Mouse (Mus musculus) neural tube, embryonic 14.5 days (tissue): ENCODE results near the gene Hivep3. TPM values are rescaled to one million over a fixed set of nuclear protein-coding genes. Genes with fewer than 3 reads are reported as not detected.

Source experiments
- ATAC-seq: fragments of 200-750 bp; cut with Nextera tagmentation; 2 replicates; pipeline ENCODE4 v1.8.0; 2017; ENCODE audit warnings: low read depth, mild to moderate bottlenecking, moderate TSS enrichment, moderate library complexity
- H3K27ac ChIP-seq: fragments of 300-500 bp; sonication (generic); 2 replicates; pipeline ENCODE4 v1.5.1; 2014; ENCODE audit warnings: low read depth, mild to moderate bottlenecking, control low read depth, low read length, moderate library complexity, mixed read lengths
- H3K27me3 ChIP-seq: fragments of 300-500 bp; sonication (generic); 2 replicates; pipeline ENCODE4 v1.6.1; 2014; ENCODE audit warnings: low read length; ENCODE audit not compliant: control insufficient read depth, insufficient read depth
- H3K36me3 ChIP-seq: fragments of 300-500 bp; sonication (generic); 2 replicates; pipeline ENCODE4 v1.6.1; 2014; ENCODE audit warnings: low read length, mixed read lengths; ENCODE audit not compliant: control insufficient read depth, insufficient read depth
- H3K4me1 ChIP-seq: fragments of 300-500 bp; sonication (generic); 2 replicates; pipeline ENCODE4 v1.6.1; 2014; ENCODE audit warnings: low read length; ENCODE audit not compliant: control insufficient read depth, insufficient read depth
- H3K4me2 ChIP-seq: fragments of 300-500 bp; sonication (generic); 2 replicates; pipeline ENCODE4 v1.6.1; 2014; ENCODE audit warnings: mild to moderate bottlenecking, low read depth, low read length, control low read depth
- H3K4me3 ChIP-seq: fragments of 300-500 bp; sonication (generic); 2 replicates; pipeline ENCODE4 v1.5.1; 2014; ENCODE audit warnings: low read depth, low read length, control low read depth, mixed read lengths
- H3K9ac ChIP-seq: fragments of 300-500 bp; sonication (generic); replicated peaks from 2 replicates; pipeline ENCODE4 v1.6.1; 2014; ENCODE audit warnings: low read depth, mild to moderate bottlenecking, control low read depth, low read length, mixed read lengths
- H3K9me3 ChIP-seq: fragments of 300-500 bp; sonication (generic); 2 replicates; pipeline ENCODE4 v1.6.1; 2016; ENCODE audit warnings: low read length; ENCODE audit not compliant: control insufficient read depth
- WGBS: fragments of 180-500 bp; shearing (Covaris S2); extraction: QIAGEN DNeasy Blood & Tissue Kit; methylation state at CpG from one replicate; pipeline ENCODE4 v1.1.7; 2014; 5-methylcytosine and 5-hydroxymethylcytosine counted together
- polyA plus RNA-seq: library from polyadenylated mRNA; unstranded; fragments of >200 nt; fragmentation: Nextera tagmentation; extraction: Ambion mirVana; gene quantifications from 2 replicates; pipeline ENCODE4 v1.2.1, GENCODE M21; 2014

Gene Hivep3
- polyA plus RNA-seq, 1 experiment from 2014 or later, result 23.9 TPM

GRCm38 (mm10) chr4:119915069-119915468 lies 181.5 kb downstream of the Hivep3 start:
- H3K9me3 ChIP-seq, result no peaks in the 10 kb centered on the region
- no peaks in the 10 kb centered on the region for H3K4me1 ChIP-seq
- no peak overlapping the region for H3K4me3 ChIP-seq
- H3K4me2 ChIP-seq, result no peak overlapping the region
- no peak overlapping the region for H3K27ac ChIP-seq
- no peak for ATAC-seq
- no peaks in the 10 kb centered on the region for H3K27me3 ChIP-seq
- 85% methylated on average over 2 of the region's 2 CpGs for WGBS
- H3K9ac ChIP-seq, result no peak overlapping the region
- H3K36me3 ChIP-seq, result no peaks in the 10 kb centered on the region

- WGBS, result 73% methylated on average over 7 of the region's 7 CpGs
- Histone ChIP-seq H3K4me3 (no peak overlapping the region), H3K9ac (no peak overlapping the region), H3K36me3 (no peaks in the 10 kb centered on the region), H3K4me1 (no peaks in the 10 kb centered on the region), H3K27me3 (no peaks in the 10 kb centered on the region), H3K9me3 (no peaks in the 10 kb centered on the region), H3K27ac (no peak overlapping the region), H3K4me2 (no peak overlapping the region)
- no peak for ATAC-seq
These were observed 183.9 kb downstream of the Hivep3 start for GRCm38 (mm10) chr4:119917502-119917901.

- ATAC-seq, result no peak
- WGBS, result 76% methylated on average over 5 of the region's 5 CpGs
- no peak overlapping the region for H3K27ac ChIP-seq
- no peaks in the 10 kb centered on the region for H3K27me3 ChIP-seq
- no peaks in the 10 kb centered on the region for H3K36me3 ChIP-seq
- no peak overlapping the region for H3K4me3 ChIP-seq
- no peak overlapping the region for H3K9ac ChIP-seq
- H3K9me3 ChIP-seq, result no peaks in the 10 kb centered on the region
- no peaks in the 10 kb centered on the region for H3K4me1 ChIP-seq
- no peak overlapping the region for H3K4me2 ChIP-seq
These were observed 185.8 kb downstream of the Hivep3 start for GRCm38 (mm10) chr4:119919349-119919748.

GRCm38 (mm10) chr4:119921022-119921717 lies 187.6 kb downstream of the Hivep3 start:
- Histone ChIP-seq H3K4me2 (no peak overlapping the region), H3K9me3 (no peaks in the 10 kb centered on the region), H3K4me1 (no peaks in the 10 kb centered on the region), H3K36me3 (no peaks in the 10 kb centered on the region), H3K27ac (no peak overlapping the region), H3K9ac (no peak overlapping the region), H3K4me3 (no peak overlapping the region), H3K27me3 (no peaks in the 10 kb centered on the region)
- ATAC-seq, result no peak
- 73% methylated on average over 12 of the region's 12 CpGs for WGBS

- Histone ChIP-seq H3K9me3 (no peaks in the 10 kb centered on the region), H3K9ac (no peak overlapping the region), H3K36me3 (no peaks in the 10 kb centered on the region), H3K4me3 (no peak overlapping the region), H3K4me1 (no peaks in the 10 kb centered on the region), H3K4me2 (no peak overlapping the region), H3K27me3 (no peaks in the 10 kb centered on the region), H3K27ac (no peak overlapping the region)
- no peak for ATAC-seq
- WGBS, result 69% methylated on average over 8 of the region's 8 CpGs
These were observed 188.2 kb downstream of the Hivep3 start for GRCm38 (mm10) chr4:119921723-119922266.

GRCm38 (mm10) chr4:119922945-119923344 lies 189.4 kb downstream of the Hivep3 start:
- H3K36me3 ChIP-seq, result no peaks in the 10 kb centered on the region
- 93% methylated on average over 8 of the region's 8 CpGs for WGBS
- no peak overlapping the region for H3K4me2 ChIP-seq
- no peak overlapping the region for H3K4me3 ChIP-seq
- no peaks in the 10 kb centered on the region for H3K27me3 ChIP-seq
- no peak overlapping the region for H3K9ac ChIP-seq
- H3K27ac ChIP-seq, result no peak overlapping the region
- ATAC-seq, result no peak
- no peaks in the 10 kb centered on the region for H3K4me1 ChIP-seq
- no peaks in the 10 kb centered on the region for H3K9me3 ChIP-seq

- Histone ChIP-seq H3K9me3 (no peaks in the 10 kb centered on the region), H3K36me3 (no peaks in the 10 kb centered on the region), H3K4me1 (no peaks in the 10 kb centered on the region), H3K27me3 (no peaks in the 10 kb centered on the region), H3K4me2 (no peak overlapping the region), H3K9ac (no peak overlapping the region), H3K4me3 (no peak overlapping the region), H3K27ac (no peak overlapping the region)
- ATAC-seq, result no peak
- 89% methylated on average over 3 of the region's 3 CpGs for WGBS
These were observed 189.8 kb downstream of the Hivep3 start for GRCm38 (mm10) chr4:119923410-119923809.

- Histone ChIP-seq H3K27me3 (no peaks in the 10 kb centered on the region), H3K27ac (no peak overlapping the region), H3K36me3 (no peaks in the 10 kb centered on the region), H3K9ac (no peak overlapping the region), H3K4me1 (no peaks in the 10 kb centered on the region), H3K4me3 (no peak overlapping the region), H3K4me2 (no peak overlapping the region), H3K9me3 (no peaks in the 10 kb centered on the region)
- ATAC-seq, result no peak
These were observed 191.5 kb downstream of the Hivep3 start for GRCm38 (mm10) chr4:119925052-119925451.

GRCm38 (mm10) chr4:119931923-119932322 lies 198.3 kb downstream of the Hivep3 start:
- 0 out of 2 replicates have a peak overlapping the region, but pooled peaks have one; percentile 11 for H3K9ac ChIP-seq
- no peak overlapping the region for H3K4me2 ChIP-seq
- no peaks in the 10 kb centered on the region for H3K27me3 ChIP-seq
- H3K4me3 ChIP-seq, result no peak overlapping the region
- 6% methylated on average over 8 of the region's 8 CpGs for WGBS
- peak overlapping the region; percentile 71 for H3K27ac ChIP-seq
- no peaks in the 10 kb centered on the region for H3K9me3 ChIP-seq
- peak; percentile 53 for ATAC-seq
- H3K36me3 ChIP-seq, result no peaks in the 10 kb centered on the region
- peaks cover 19% of the 10 kb centered on the region for H3K4me1 ChIP-seq
